Mouse (Mus musculus) layer of hippocampus, adult 2 months (tissue): ENCODE measurements around the gene Fam151b. TPM values are rescaled to one million over a fixed set of nuclear protein-coding genes. Genes with fewer than 3 reads are reported as not detected.
A peak's percentile ranks its signal among the peaks of the same experiment; 100 is the strongest.

Experiments
- DNase-seq, 2 experiments: peaks; one replicate each; pipeline ENCODE4 v3.0.0; 2022; ENCODE audit warnings: low spot score in 2 of 2
- H3K27ac ChIP-seq: fragments of 200-600 bp; 2 replicates; pipeline ENCODE4 v1.8.1; 2022
- H3K4me3 ChIP-seq: fragments of 200-600 bp; 2 replicates; pipeline ENCODE4 v1.8.1; 2022; ENCODE audit warnings: mild to moderate bottlenecking
- CTCF ChIP-seq: fragments of 200-600 bp; conservative IDR thresholded peaks from 2 replicates; pipeline ENCODE4 v1.8.1; 2022; ENCODE audit warnings: antibody characterized with exemption, mild to moderate bottlenecking, moderate library complexity
- long read RNA-seq, 2 experiments: library from polyadenylated mRNA; stranded (forward); transcript quantifications; one replicate each; pipeline ENCODE4 v2.0.0; 2021; ENCODE audit warnings: borderline mapping rate in 2 of 2
- total RNA-seq, 2 experiments: library from RNA; stranded (reverse); gene quantifications; 2 replicates each; pipeline ENCODE4 v1.2.3; 2021

The Fam151b gene
- total RNA-seq, result 10 to 100 TPM in 1 of 2 experiments, 1 to 10 TPM in 1; 8.8 to 10.7 TPM
- long read RNA-seq, experiment 1, transcript Fam151b-201 (6 exons, 1,152 nt), result major isoform, 5 of 8 reads
- long read RNA-seq, experiment 1, partial matches to known transcripts, result 0 of 8 reads
- long read RNA-seq, experiment 1, other reads (novel, unspliced or antisense), result 2 of 8 reads
- long read RNA-seq, experiment 2, transcript Fam151b-201 (6 exons, 1,152 nt), result major isoform, 7 of 8 reads
- long read RNA-seq, experiment 2, partial matches to known transcripts, result 0 of 8 reads
- long read RNA-seq, experiment 2, other reads (novel, unspliced or antisense), result 1 of 8 reads

DNA sequence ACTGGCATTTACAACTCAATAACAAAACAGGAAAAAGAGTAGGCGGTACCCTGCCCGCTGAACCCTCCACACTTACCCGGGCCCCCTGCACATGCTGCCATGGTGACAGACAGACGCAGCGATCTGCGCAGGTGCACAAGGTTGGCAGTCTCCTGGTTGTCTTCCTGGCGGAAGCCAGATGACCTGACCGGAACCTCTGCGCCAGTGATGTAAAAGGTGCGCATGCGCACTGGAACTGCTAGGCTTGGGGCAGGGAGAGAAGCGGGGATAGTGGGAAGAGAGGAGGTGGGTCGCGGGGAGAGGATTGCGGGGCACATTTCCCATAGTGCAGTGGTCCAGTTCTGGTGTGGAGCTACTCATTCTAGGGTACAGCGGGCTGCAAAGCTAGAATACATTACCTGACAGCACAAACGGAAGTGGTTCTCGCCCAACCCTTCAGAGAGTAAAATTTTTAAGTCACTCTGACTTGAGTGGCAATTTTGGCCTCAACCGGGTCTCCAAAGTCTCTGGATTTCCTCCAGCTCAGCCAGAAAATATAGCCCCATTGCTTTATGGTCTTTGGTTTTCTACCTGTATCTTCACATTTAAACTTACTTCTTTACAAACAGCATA lies at the start of gene Fam151b:
Gene Fam151b (minus strand): TSS at position 164 of the 612 bp plus-strand sequence.
- peak within 1 kb of the TSS; percentile 54 for H3K4me3 ChIP-seq
- peak; percentile 88 to 92 for DNase-seq
- no peak for TF ChIP-seq CTCF
- peak within 1 kb of the TSS; percentile 92 for H3K27ac ChIP-seq

DNA sequence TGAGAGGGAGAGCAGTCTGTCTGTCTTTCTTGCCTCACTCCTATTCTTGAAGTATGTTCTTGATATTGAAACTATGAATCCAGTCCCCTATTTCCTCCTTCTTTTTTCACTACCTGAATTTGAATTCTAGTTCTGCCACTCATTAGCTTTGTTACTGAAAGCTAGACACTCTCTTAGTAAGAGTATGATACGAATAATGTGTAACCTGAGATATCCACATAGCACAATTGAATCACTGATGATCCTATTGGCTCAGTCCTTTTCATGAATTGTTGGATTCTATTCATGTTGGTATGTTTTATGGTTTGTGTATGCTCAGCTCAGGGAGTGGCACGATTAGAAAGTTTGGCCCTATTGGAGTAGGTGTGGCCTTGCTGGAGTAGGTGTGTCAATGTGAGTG lies 48.4 kb upstream of the Fam151b start:
- TF ChIP-seq CTCF, result no peak
- H3K27ac ChIP-seq, result no peak overlapping the region
- H3K4me3 ChIP-seq, result no peak overlapping the region
- DNase-seq, result no peak

DNA sequence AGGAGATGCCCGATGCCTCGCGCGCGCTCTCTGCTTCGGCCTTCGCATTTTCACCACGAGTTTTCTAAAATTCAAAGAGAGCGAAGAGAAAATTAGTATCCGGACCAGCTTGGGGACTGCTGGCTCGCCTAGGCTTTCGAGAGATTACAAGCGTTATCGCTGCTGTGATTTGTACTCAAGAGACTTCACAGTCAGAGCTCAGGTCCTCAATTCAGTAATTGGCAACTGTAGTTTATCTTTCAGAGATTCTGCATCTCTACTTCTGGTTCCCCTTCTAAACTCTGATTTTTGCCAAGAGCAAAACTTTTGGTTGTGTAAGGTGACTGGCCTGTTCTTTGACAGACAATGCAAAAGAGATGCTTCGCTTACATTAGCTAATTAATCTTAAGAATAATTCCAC lies 47.4 kb upstream of the Fam151b start:
- no peak for TF ChIP-seq CTCF

DNA sequence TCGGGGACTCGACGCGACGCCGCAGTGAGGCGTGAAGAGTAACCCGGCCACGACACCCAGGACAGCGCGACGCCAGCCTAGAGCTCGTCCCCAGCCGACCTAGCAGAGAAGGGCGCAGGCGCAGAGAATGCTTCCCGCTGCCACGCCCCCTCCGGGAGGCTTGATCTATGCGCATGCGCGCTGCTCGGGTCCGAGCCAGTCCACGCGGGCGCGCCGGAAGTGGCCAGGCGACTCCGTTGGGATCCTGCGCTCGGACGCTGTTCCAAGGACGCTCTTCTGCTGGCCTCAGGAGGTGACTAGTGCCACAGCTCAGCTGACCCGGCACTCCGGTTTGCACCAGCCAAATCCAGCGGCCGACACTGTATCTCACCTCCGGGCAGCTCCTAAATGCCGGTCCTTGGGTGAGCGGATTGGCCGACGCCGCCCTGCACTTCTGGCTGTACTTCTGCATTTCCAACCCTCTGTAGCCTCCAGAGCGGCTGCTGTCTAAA lies 47.0 kb upstream of the Fam151b start, which contains the start of gene Zfyve16:
Gene Zfyve16 (minus strand): TSS at position 148 of the 491 bp plus-strand sequence.
- peak within 1 kb of the TSS; percentile 66 for H3K4me3 ChIP-seq
- peak within 1 kb of the TSS; percentile 93 for H3K27ac ChIP-seq
- peak; percentile 94 to 98 for DNase-seq
- TF ChIP-seq CTCF, result no peak

More for the DNA sequence above, 47.4 kb upstream of the Fam151b start:
- Histone ChIP-seq H3K4me3 (peak overlapping the region; percentile 66), H3K27ac (peak overlapping the region; percentile 93)
- DNase-seq, result no peak

DNA sequence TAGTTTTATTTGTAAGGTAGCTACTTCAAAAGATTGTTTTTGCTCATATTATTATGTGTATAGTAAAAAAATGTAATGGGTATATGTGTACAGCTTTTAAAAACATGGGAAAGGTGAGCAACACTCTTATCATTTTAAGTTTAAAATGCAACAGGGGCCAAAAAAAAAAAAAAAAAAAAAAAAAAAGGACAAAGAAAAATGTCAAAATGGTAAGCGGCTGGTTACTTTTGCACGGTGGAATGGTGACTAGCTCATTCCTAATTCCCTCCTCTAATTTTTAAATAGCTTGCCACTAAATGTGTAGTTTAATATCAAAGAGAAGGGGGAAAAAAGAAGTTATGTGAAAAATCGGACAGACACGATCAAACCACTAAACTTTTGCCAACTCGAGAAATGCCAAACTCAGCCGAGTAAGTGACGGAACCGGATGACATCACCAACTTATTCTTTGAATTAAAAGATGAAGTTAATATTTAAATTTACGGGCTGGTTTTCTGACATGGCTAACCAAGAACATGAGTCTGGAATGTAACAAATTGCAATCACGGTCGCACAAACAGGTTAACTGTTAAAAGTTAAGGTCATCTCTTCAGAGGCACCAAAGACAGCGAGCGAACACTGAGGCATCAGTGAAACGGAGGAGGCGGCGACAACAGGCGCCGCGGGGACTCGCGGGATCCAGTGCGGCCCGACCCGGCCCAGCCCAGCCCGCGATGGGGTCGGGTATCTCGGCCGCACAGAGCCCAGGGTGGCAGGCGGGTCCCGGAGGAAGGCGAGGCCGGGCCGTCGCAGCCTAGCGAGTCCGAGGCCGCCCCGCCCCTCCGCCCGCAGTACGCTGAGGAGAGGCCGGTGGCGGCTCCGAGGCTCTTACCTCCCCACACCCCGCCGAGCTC lies 46.3 kb upstream of the Fam151b start:
- no peak for DNase-seq
- TF ChIP-seq CTCF, result no peak
- Histone ChIP-seq H3K4me3 (peak overlapping the region; percentile 66), H3K27ac (peak overlapping the region; percentile 93)

DNA sequence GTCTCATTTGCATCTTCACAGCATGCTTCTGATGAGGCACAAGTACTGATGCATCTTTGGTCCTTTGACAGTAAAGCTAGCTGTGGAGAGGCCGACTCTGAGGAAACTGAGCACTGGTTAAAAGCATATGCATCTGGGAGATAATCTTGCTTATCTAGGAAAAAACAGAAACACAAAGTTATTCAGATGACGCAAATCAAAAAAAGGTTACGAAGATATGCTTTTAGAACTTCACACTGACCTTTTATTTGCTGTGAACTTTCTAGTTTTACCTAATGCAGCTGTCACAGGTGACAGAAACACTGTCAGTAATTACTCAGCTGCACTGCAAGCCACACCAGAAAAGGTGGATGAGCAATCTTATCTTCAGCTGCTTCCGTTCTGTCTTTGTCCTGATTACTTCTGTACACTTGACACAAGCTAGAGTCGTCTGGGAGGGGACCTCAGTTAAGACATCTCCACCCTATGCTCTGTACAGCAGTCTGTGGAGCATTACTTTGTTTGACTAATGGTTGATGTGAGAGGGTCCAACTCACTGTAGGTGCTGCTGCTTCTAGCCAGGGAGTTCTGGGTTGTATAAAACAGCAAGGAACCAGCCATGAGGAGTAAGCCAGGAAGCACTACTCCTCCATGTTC lies 39.5 kb upstream of the Fam151b start:
- no peak for DNase-seq
- no peak overlapping the region for H3K27ac ChIP-seq
- no peak overlapping the region for H3K4me3 ChIP-seq
- TF ChIP-seq CTCF, result no peak

DNA sequence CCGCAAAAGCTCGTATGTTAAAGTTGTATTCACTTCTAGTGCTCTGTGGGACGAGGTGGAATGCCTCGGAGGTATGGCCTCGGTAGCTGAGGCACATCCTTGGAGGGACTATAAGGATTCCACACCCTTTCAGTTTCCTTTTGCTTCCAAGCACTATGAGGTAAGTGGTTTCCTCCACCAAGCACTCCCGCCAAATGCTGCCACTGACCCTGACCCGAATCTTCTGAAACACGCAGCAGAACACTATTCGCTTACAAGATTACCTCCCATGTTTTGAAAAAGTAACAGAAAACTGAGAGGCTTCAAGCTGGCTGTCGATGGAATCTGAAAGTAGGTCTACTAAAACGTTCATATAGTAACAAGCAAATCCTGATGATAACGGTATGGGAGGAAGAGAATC lies 21.1 kb upstream of the Fam151b start:
- Histone ChIP-seq H3K4me3 (no peak overlapping the region), H3K27ac (no peak overlapping the region)
- TF ChIP-seq CTCF, result no peak
- DNase-seq, result no peak

DNA sequence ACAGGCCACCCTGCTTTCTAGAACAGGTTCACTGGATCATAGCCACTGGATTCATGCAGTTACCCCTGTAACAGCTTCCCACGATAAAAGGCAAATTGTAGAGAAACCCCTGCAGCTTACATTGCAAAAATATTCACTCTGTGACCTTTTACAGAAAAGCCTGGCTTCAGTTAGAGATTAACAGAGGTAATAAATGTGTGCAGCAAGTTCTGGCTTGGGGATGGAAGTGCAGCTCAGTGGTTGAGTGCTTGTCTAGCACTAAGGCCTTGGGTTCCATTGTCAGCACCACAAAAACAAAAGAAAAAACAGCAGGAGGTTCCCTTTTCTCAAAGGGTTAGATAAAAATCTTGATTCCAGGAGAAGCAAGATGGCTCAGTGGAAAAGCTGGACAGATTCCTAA lies 8.1 kb upstream of the Fam151b start:
- Histone ChIP-seq H3K27ac (no peak overlapping the region), H3K4me3 (no peak overlapping the region)
- DNase-seq, result no peak
- TF ChIP-seq CTCF, result no peak

DNA sequence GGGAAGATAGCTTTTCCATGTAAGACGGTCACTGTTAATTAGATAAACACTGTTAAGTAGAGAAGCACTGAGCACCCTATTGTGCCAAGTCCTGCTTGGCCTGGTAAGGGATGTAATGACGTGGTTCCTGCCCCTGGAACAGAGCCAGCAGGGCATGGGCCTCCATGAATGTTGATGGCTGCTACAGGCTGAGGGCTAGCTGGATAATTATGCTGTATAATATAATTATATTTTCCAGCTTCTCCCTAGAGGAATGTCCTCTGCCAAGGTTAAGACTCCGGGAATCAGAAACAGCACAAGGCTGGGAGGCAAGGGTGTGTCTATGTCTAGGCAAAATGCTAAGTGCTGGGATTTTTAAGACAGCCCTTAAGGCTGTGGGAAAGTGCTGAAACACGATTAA lies 7.0 kb upstream of the Fam151b start:
- DNase-seq, result no peak
- H3K4me3 ChIP-seq, result no peak overlapping the region
- no peak overlapping the region for H3K27ac ChIP-seq
- no peak for TF ChIP-seq CTCF

DNA sequence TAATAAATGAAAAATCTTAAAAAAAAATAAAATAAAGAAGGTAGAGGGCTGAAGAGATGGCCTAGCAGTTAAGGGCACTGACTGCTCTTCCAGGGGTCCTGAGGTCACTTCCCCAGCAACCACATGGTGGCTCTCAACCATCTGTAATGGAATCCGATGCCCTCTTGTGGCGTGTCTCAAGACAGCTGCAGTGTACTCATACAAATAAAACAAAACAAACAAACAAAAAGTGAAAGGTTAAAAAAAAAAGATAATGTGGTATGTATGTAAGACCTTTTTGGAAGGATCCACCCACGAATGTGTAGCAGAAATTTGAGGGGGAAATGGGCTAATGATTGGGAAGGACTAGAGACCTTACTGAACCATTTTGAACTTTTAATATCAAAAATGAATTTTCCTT lies 467 bp downstream of the Fam151b start:
- TF ChIP-seq CTCF, result peak; percentile 82
- peak; percentile 32 to 42 for DNase-seq
- H3K27ac ChIP-seq, result peak overlapping the region; percentile 92
- H3K4me3 ChIP-seq, result peak overlapping the region; percentile 54

DNA sequence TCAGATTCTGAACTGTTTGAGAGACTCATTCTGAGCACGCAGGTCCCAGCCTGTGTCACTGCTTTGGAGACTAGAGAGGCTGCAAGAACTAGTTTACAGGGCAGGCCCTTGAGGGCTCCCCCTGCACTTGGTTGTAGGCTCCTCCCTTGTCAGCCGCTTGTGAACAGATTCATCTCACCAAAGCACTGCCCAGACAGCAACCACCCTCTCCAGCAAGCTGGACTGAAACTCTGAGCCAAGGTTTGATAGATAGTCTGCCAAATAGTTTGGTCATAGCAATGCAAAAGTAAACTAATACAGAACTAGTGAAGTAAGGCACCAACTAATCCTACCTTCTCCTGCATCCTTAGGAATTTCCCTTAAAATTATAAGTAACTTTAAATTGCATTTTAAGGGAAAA lies 13.7 kb downstream of the Fam151b start:
- DNase-seq, result no peak
- Histone ChIP-seq H3K4me3 (no peak overlapping the region), H3K27ac (no peak overlapping the region)
- no peak for TF ChIP-seq CTCF

DNA sequence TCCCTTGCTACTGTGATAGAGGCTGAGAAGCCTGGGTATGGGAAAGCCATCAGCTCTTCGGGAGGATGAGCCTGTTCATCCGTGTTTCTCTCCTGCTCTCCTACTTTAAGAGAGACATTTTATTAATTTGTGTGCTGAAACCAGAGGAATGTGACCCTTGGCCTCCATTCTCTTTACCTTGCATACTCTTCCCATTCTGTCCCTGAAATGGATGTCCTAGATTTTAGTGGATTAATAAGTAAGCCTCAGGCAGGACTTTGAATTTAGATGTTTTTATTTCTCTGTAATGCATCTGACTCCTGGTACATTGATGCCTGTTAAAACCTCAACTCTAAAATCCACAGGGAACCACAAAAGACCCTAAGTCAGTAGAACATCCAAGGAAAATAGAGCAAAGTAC lies 14.4 kb downstream of the Fam151b start:
- no peak for TF ChIP-seq CTCF
- DNase-seq, result no peak

DNA sequence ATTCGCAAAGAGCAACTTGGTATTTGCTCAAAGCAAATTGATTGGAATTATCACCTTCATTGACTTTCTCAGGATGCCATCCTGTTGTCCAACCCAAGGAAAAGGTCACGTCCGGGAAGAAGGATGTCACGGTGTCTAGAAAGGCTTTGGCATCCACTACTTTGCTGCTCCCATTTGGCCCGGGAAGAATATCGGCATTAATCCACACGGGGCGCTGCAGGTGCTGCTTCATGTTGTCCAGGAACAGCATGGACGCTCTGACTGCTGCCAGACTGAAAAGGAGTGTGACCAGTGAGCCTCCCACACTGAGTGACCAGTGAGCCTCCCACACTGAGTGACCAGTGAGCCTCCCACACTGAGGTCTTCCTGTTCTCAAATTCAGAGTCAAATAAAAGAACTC lies 15.9 kb downstream of the Fam151b start:
- no peak overlapping the region for H3K27ac ChIP-seq
- H3K4me3 ChIP-seq, result no peak overlapping the region
- DNase-seq, result no peak
- no peak for TF ChIP-seq CTCF

More for the DNA sequence above, 14.4 kb downstream of the Fam151b start:
- H3K4me3 ChIP-seq, result no peak overlapping the region
- no peak overlapping the region for H3K27ac ChIP-seq
